Mouse (Mus musculus): Measurements from ENCODE around the gene Cdh13. TPM values are rescaled to one million over a fixed set of nuclear protein-coding genes. Genes with fewer than 3 reads are reported as not detected.

Cdh13 gene
- polyA plus RNA-seq, 1 experiment from 2014 or later = 4.2 TPM

- Histone ChIP-seq H3K4me2 (no peak overlapping the region), H3K4me1 (no peaks in the 10 kb centered on the region), H3K4me3 (replicated peaks) (no peak overlapping the region), H3K27ac (no peak overlapping the region), H3K9ac (no peak overlapping the region), H3K36me3 (no peaks in the 10 kb centered on the region), H3K27me3 (no peaks in the 10 kb centered on the region), H3K9me3 (replicated peaks) (no peaks in the 10 kb centered on the region)
- 66% methylated on average over 20 of the region's 20 CpGs for WGBS
- ATAC-seq (replicated peaks; ENCODE audit: low FRiP score) = no peak
Observed at GRCm38 (mm10) chr8:118951766-118952741, 668.5 kb downstream of the Cdh13 start.

GRCm38 (mm10) chr8:118956109-118956508 is 672.6 kb downstream of the Cdh13 start:
- no peak overlapping the region for H3K4me3 ChIP-seq (replicated peaks)
- H3K27me3 ChIP-seq = no peaks in the 10 kb centered on the region
- no peak for ATAC-seq (replicated peaks; ENCODE audit: low FRiP score)
- no peaks in the 10 kb centered on the region for H3K36me3 ChIP-seq
- no peak overlapping the region for H3K27ac ChIP-seq
- no peak overlapping the region for H3K9ac ChIP-seq
- WGBS = 89% methylated on average over 3 of the region's 3 CpGs
- no peak overlapping the region for H3K4me2 ChIP-seq
- H3K9me3 ChIP-seq (replicated peaks) = no peaks in the 10 kb centered on the region
- H3K4me1 ChIP-seq = no peaks in the 10 kb centered on the region

DNA sequence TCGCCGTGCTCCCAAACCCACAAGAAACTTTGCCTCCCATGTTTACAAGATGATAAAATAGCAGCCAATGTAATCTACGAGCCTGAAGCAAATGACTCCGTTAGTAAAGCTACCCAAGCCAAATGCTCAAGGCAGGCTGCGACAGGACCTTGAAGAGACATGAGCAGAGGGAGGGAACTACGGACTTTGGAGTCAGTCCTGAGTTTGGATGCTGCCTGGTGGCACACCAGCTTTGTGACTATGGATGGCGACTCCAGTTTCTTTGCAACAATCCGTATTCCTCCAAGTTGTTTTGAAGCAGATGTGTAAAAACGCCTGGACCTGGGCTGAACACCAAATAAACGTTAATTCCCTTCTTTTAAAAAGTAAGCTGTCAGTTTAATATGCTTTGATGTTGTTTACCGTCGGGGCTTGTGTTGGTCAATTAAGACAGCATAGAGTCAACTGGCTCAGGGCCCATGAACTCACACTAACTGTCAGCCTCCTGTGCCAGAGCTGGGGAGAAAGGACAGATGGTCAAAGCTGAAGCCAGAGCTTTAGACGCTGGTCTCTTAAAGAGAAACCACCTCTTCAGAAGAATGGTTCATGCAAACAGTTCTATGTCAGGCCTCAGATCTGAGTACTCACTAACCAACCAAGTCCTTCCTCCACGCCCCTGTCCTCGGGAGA is 678.5 kb downstream of the Cdh13 start:
- H3K27ac ChIP-seq = no peak overlapping the region
- ATAC-seq (replicated peaks; ENCODE audit: low FRiP score) = no peak
- no peaks in the 10 kb centered on the region for H3K4me1 ChIP-seq
- H3K27me3 ChIP-seq = no peaks in the 10 kb centered on the region
- H3K4me2 ChIP-seq = no peak overlapping the region
- 61% methylated on average over 15 of the region's 15 CpGs for WGBS
- H3K4me3 ChIP-seq (replicated peaks) = no peak overlapping the region
- no peaks in the 10 kb centered on the region for H3K9me3 ChIP-seq (replicated peaks)
- H3K36me3 ChIP-seq = no peaks in the 10 kb centered on the region
- H3K9ac ChIP-seq = no peak overlapping the region

DNA sequence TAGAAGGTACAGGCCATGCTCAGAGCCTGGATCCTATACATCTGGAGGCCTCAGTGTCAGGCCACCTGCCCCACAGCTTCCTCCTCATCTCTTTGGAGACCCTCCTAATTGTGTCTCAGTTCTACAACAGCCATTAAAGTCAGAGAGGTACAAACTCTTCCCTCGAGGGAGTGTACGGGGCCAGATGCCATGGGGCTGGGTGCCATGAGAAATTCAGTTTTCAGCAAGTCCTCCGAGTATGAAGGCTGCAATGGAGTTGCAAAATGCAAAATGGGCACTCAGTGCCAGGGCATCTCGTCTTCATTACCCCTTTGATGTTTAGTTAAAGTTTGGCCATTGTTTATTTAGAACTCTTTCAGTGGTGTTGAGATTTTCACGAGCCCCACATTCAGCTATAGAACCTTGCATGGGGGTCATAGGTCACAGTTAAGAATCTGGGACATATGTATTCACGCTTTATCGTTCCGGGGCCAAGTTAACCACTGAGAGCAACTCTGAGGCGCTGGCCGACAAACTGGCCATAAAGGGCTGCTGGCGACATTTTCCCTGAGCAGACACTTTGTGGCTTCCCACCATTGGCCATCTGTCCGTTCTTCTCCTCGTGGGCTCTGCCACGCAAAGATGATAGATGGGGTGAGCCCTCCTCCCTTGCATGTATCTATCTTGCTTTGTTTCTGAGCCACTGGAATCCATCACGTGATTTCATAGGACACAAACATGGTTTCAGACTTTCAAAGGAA is 681.7 kb downstream of the Cdh13 start:
- H3K4me3 ChIP-seq (replicated peaks) = no peak overlapping the region
- H3K27me3 ChIP-seq = no peaks in the 10 kb centered on the region
- no peak overlapping the region for H3K9ac ChIP-seq
- ATAC-seq (replicated peaks; ENCODE audit: low FRiP score) = no peak
- no peak overlapping the region for H3K27ac ChIP-seq
- H3K36me3 ChIP-seq = no peaks in the 10 kb centered on the region
- H3K4me2 ChIP-seq = no peak overlapping the region
- WGBS = 80% methylated on average over 15 of the region's 15 CpGs
- no peaks in the 10 kb centered on the region for H3K9me3 ChIP-seq (replicated peaks)
- no peaks in the 10 kb centered on the region for H3K4me1 ChIP-seq

- Histone ChIP-seq H3K9ac (no peak overlapping the region), H3K27ac (no peak overlapping the region), H3K4me2 (no peak overlapping the region), H3K27me3 (no peaks in the 10 kb centered on the region), H3K4me1 (no peaks in the 10 kb centered on the region), H3K4me3 (replicated peaks) (no peak overlapping the region), H3K36me3 (no peaks in the 10 kb centered on the region), H3K9me3 (replicated peaks) (no peaks in the 10 kb centered on the region)
- ATAC-seq (replicated peaks; ENCODE audit: low FRiP score) = no peak
- WGBS = 52% methylated on average over 4 of the region's 4 CpGs
Observed at GRCm38 (mm10) chr8:118968896-118969295, 685.4 kb downstream of the Cdh13 start.

GRCm38 (mm10) chr8:118979800-118980199 is 696.3 kb downstream of the Cdh13 start:
- Histone ChIP-seq H3K36me3 (no peaks in the 10 kb centered on the region), H3K4me1 (no peaks in the 10 kb centered on the region), H3K27ac (no peak overlapping the region), H3K4me3 (replicated peaks) (no peak overlapping the region), H3K9ac (no peak overlapping the region), H3K4me2 (no peak overlapping the region), H3K27me3 (no peaks in the 10 kb centered on the region), H3K9me3 (replicated peaks) (no peaks in the 10 kb centered on the region)
- no peak for ATAC-seq (replicated peaks; ENCODE audit: low FRiP score)
- 23% methylated on average over 5 of the region's 5 CpGs for WGBS

DNA sequence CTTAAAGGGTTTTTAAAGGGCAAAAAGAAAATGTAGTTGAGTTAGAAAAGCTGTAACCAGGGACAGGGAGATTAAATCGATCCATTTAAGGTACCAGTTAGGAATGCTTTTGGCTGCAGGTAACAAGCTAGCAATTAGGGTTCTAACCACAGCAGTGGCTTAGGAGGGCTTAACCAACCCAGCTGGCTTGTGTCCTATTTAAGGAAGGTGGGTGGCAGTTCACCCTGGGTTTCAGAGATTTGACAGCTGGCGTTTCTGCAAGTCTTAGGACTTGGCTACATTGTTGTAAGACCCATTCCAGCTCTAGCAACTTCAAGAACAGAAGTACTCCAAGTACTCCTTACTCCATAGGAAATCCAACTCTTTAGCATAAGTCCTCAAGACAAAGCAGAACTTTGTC is 700.2 kb downstream of the Cdh13 start:
- no peaks in the 10 kb centered on the region for H3K27me3 ChIP-seq
- H3K4me1 ChIP-seq = no peaks in the 10 kb centered on the region
- 91% methylated on average over 2 of the region's 2 CpGs for WGBS
- H3K27ac ChIP-seq = no peak overlapping the region
- H3K9ac ChIP-seq = no peak overlapping the region
- H3K36me3 ChIP-seq = no peaks in the 10 kb centered on the region
- no peak overlapping the region for H3K4me3 ChIP-seq (replicated peaks)
- no peak overlapping the region for H3K4me2 ChIP-seq
- no peaks in the 10 kb centered on the region for H3K9me3 ChIP-seq (replicated peaks)
- ATAC-seq (replicated peaks; ENCODE audit: low FRiP score) = no peak

- no peak overlapping the region for H3K9ac ChIP-seq
- no peaks in the 10 kb centered on the region for H3K36me3 ChIP-seq
- WGBS = 77% methylated on average over 1 of the region's 1 CpGs
- ATAC-seq (replicated peaks; ENCODE audit: low FRiP score) = no peak
- H3K27ac ChIP-seq = no peak overlapping the region
- no peaks in the 10 kb centered on the region for H3K9me3 ChIP-seq (replicated peaks)
- no peaks in the 10 kb centered on the region for H3K4me1 ChIP-seq
- no peaks in the 10 kb centered on the region for H3K27me3 ChIP-seq
- no peak overlapping the region for H3K4me2 ChIP-seq
- no peak overlapping the region for H3K4me3 ChIP-seq (replicated peaks)
Observed at GRCm38 (mm10) chr8:118986796-118987195, 703.3 kb downstream of the Cdh13 start.

DNA sequence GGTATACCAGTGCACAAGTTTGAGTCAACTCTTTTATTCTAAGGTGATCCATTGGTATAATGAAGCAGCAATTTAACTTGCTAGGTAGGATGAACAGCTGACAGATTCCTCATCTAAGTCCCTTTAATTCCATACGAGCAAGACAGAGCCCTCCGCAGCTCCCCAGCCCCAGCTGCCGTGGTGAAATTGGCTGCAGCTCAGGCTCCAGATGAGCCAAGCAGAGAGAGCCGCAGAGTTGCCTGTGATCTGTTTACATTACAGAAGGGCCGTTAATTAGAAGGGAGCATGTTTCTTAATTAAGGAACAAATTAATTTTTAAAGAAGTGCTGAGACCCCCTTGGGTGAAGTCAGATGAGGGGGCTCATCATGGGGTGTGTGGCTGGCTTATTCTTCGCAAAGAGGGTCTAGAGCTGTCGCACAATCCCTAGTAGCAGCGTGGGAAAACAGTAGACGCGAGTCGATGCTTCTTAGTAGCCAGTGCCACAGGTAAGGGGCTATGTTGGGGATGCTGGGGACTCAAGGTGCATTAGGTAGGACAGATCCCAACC is 712.2 kb downstream of the Cdh13 start:
- H3K36me3 ChIP-seq = no peaks in the 10 kb centered on the region
- no peak for ATAC-seq (replicated peaks; ENCODE audit: low FRiP score)
- no peaks in the 10 kb centered on the region for H3K4me1 ChIP-seq
- 87% methylated on average over 11 of the region's 11 CpGs for WGBS
- H3K9me3 ChIP-seq (replicated peaks) = no peaks in the 10 kb centered on the region
- no peak overlapping the region for H3K27ac ChIP-seq
- H3K4me2 ChIP-seq = no peak overlapping the region
- H3K27me3 ChIP-seq = no peaks in the 10 kb centered on the region
- no peak overlapping the region for H3K4me3 ChIP-seq (replicated peaks)
- H3K9ac ChIP-seq = no peak overlapping the region

DNA sequence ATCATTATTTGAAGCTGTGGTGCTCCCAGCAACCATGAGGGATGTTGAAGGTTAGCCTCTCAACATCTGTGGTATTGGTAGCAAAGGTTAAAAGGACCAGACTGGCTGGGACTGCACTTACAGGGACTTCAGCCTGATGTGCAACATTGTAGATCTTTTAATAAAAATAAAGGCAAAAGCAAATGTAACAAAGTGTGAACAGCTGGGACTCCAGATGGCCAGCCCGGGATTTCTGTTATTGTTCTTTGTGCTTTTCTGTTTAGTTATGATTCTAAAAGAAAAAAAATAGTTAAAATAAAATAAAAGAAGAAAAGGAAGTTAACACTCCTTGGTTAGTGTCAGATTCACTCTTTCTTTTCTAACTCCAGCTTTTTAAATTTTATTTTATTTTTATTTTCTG is 717.1 kb downstream of the Cdh13 start:
- Histone ChIP-seq H3K9me3 (replicated peaks) (0 out of 2 replicates have a peak, but pooled peaks cover 3% of the 10 kb centered on the region), H3K27me3 (no peaks in the 10 kb centered on the region), H3K4me1 (no peaks in the 10 kb centered on the region), H3K27ac (no peak overlapping the region), H3K4me3 (replicated peaks) (no peak overlapping the region), H3K9ac (no peak overlapping the region), H3K4me2 (no peak overlapping the region), H3K36me3 (no peaks in the 10 kb centered on the region)
- ATAC-seq (replicated peaks; ENCODE audit: low FRiP score) = no peak
- WGBS = 72% methylated on average over 1 of the region's 1 CpGs

DNA sequence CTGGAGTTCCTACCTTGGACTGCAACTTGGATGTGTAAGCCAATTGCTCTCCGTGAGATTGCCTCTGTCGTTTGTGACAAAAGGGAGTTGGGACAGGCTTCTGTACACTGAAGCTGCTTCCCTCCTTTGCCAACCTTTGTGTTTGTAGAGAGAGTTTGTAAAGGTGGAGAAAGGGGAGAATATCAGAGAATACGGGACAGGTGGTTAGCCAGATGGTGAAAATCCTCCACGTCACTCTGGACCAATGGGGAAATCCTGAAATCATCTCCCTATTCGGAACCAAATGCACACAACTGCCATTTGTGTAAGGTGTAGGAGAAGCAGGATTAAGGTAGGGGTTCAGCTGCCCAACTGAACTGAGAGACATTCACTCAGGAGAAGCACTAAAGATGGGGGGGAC is 721.3 kb downstream of the Cdh13 start:
- Histone ChIP-seq H3K27me3 (no peaks in the 10 kb centered on the region), H3K4me2 (no peak overlapping the region), H3K4me3 (replicated peaks) (no peak overlapping the region), H3K9ac (no peak overlapping the region), H3K36me3 (no peaks in the 10 kb centered on the region), H3K9me3 (replicated peaks) (0 out of 2 replicates have a peak, but pooled peaks cover 3% of the 10 kb centered on the region), H3K4me1 (no peaks in the 10 kb centered on the region), H3K27ac (no peak overlapping the region)
- no peak for ATAC-seq (replicated peaks; ENCODE audit: low FRiP score)
- WGBS = 84% methylated on average over 5 of the region's 5 CpGs

DNA sequence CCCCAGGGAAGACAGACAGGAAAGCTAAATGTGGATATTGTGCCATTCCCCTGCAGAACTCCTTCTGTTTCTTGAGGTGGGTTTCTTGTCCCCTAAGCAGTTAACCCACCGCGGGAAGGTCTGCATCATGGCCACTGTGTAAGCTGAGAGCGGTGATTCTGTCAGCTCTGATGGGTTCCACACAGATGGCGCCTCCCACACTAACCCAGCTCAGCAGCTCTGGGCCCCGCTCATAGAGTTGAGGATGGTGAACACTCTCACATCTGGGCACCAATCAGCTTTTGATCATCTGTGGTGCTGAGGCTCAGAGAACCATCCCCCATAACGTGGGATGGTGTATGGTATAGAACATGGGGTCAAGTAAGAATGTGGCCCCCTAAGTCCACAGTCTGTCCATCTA is 735.1 kb downstream of the Cdh13 start:
- Histone ChIP-seq H3K27ac (no peak overlapping the region), H3K9ac (no peak overlapping the region), H3K27me3 (no peaks in the 10 kb centered on the region), H3K4me1 (no peaks in the 10 kb centered on the region), H3K4me2 (no peak overlapping the region), H3K4me3 (replicated peaks) (no peak overlapping the region), H3K9me3 (replicated peaks) (no peaks in the 10 kb centered on the region), H3K36me3 (no peaks in the 10 kb centered on the region)
- no peak for ATAC-seq (replicated peaks; ENCODE audit: low FRiP score)
- WGBS = 36% methylated on average over 6 of the region's 6 CpGs
